Mouse (Mus musculus): ENCODE measurements at regions not wholly inside any gene's neighbourhood (a gene's known extent, or its start where the extent isn't known, plus 50 kb on each side); places are given as distances from the start of the nearest gene placed in this dataset.
"Not testable (repeated sequence)": the region's sequence is repeated elsewhere in the genome, so short reads cannot be mapped to it uniquely, and the experiment has no call there.

DNA sequence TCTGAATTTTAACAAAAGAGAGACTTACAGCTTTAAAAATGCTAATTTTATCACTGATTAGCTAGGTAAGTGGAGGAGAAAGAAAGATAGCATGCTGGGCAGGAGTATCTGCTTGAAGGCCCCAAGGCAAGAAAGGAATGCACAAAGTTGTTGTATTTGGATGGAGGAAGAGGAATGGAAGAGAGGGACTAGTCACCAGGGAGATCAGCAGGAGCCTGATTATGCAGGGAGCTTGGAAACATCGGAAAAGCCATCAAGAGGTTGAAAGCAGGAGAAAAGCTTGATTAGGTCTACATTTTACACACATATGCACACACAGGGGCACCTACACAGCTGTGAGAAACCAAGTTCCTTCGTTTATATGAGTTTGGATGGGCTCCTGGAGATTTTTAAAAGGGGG, 188.1 kb downstream of the Lyplal1 start:
- Histone ChIP-seq H3K9me3 (no peaks in the 10 kb centered on the region), H3K4me1 (replicated peaks) (no peaks in the 10 kb centered on the region), H3K9ac (no peak overlapping the region), H3K36me3 (no peaks in the 10 kb centered on the region), H3K4me2 (no peak overlapping the region), H3K4me3 (no peak overlapping the region), H3K27ac (0 out of 2 replicates have a peak overlapping the region, but pooled peaks have one; percentile 2), H3K27me3 (no peaks in the 10 kb centered on the region)
- WGBS = 16% methylated on average over 2 of the region's 2 CpGs
- ATAC-seq (ENCODE audit: low FRiP score) = no peak

DNA sequence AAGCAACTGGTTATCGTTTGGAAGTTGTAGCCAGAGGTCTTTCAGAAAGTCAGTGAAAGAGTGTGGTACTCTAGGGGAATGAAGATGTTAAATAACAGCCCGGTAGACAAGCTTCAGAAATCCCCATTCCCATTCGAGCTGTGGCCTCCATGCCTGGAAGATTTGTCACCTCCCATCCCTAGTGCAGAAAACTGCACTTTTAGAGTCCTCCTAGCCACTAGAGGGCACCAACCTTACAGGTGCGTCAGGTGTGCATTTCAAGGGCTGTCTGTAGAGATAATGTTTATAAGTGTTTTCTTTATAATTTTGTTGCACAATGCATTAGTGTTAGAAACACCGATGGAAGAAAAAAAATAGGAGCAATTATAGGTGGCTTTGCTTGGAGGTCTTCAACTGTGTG, 187.3 kb downstream of the Lyplal1 start:
- WGBS = 92% methylated on average over 5 of the region's 5 CpGs
- H3K9me3 ChIP-seq = no peaks in the 10 kb centered on the region
- ATAC-seq (ENCODE audit: low FRiP score) = no peak
- H3K4me3 ChIP-seq = no peak overlapping the region
- H3K4me1 ChIP-seq (replicated peaks) = no peaks in the 10 kb centered on the region
- no peak overlapping the region for H3K9ac ChIP-seq
- H3K4me2 ChIP-seq = no peak overlapping the region
- no peak overlapping the region for H3K27ac ChIP-seq
- no peaks in the 10 kb centered on the region for H3K27me3 ChIP-seq
- H3K36me3 ChIP-seq = no peaks in the 10 kb centered on the region

DNA sequence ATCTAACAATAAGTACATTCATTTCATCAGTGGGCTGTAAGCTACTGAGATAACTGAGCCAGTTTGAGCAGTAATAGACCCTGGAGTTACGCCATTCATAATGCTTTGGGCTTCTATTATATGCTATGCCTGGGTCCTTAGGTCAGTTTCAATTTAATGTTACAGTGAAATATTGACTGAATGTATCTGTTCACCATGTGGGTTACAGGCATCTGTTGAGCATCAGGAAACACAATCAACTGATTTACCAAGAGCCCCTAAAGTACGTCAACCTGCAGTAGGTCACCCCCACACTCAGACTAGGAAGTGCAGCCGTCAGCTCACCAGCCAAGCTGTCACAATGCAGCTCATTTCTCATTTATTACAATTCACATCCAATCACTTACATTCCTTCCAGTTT, 183.5 kb downstream of the Lyplal1 start:
- no peak overlapping the region for H3K4me3 ChIP-seq
- no peak overlapping the region for H3K27ac ChIP-seq
- no peaks in the 10 kb centered on the region for H3K36me3 ChIP-seq
- H3K27me3 ChIP-seq = no peaks in the 10 kb centered on the region
- H3K4me2 ChIP-seq = no peak overlapping the region
- no peaks in the 10 kb centered on the region for H3K4me1 ChIP-seq (replicated peaks)
- H3K9ac ChIP-seq = no peak overlapping the region
- no peak for ATAC-seq (ENCODE audit: low FRiP score)
- 79% methylated on average over 3 of the region's 3 CpGs for WGBS
- no peaks in the 10 kb centered on the region for H3K9me3 ChIP-seq

DNA sequence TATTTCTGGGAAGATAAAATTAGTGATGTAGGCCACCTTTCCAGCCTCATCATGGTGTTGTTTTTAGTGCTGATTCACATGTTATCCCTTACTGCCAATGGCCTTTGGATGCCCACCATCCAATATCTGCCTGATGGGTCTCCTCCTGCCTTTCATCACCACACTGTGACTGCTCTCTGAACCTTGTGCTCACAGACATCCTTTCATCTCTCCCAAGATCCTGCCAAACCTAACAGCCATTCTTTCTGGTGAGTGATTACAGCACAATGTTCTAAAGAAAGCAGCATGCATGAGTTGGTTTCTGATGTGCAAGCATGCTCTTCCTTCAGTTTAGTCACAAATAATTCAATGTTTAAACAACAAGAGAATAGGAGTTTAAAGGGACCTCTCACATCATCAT, 180.1 kb downstream of the Lyplal1 start:
- ATAC-seq (ENCODE audit: low FRiP score) = no peak
- Histone ChIP-seq H3K27me3 (no peaks in the 10 kb centered on the region), H3K27ac (no peak overlapping the region), H3K4me2 (no peak overlapping the region), H3K9ac (no peak overlapping the region), H3K4me3 (no peak overlapping the region), H3K9me3 (no peaks in the 10 kb centered on the region), H3K4me1 (replicated peaks) (no peaks in the 10 kb centered on the region), H3K36me3 (no peaks in the 10 kb centered on the region)

DNA sequence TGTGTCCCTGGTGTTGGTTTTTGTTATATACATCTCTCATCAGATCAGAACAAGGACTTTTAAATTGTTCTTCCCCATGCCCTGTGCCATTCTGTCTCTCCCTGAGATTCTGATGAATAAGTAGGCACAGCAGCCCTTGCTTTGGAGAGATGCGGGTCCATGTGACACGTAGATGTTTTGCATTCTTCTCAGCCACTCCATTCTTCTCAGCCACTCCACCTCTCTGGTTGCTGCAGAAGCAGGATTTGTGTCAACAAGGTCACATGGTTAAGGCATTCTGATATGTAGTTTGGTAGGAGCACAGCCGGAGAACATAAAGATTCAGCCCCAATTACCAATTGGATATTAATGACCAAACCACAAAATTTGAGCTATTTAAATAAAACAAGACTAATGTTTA, 177.2 kb downstream of the Lyplal1 start:
- Histone ChIP-seq H3K4me3 (no peak overlapping the region), H3K4me2 (no peak overlapping the region), H3K9me3 (no peaks in the 10 kb centered on the region), H3K36me3 (no peaks in the 10 kb centered on the region), H3K27me3 (no peaks in the 10 kb centered on the region), H3K27ac (no peak overlapping the region), H3K9ac (no peak overlapping the region), H3K4me1 (replicated peaks) (no peaks in the 10 kb centered on the region)
- ATAC-seq (ENCODE audit: low FRiP score) = no peak
- WGBS = 75% methylated on average over 3 of the region's 3 CpGs

DNA sequence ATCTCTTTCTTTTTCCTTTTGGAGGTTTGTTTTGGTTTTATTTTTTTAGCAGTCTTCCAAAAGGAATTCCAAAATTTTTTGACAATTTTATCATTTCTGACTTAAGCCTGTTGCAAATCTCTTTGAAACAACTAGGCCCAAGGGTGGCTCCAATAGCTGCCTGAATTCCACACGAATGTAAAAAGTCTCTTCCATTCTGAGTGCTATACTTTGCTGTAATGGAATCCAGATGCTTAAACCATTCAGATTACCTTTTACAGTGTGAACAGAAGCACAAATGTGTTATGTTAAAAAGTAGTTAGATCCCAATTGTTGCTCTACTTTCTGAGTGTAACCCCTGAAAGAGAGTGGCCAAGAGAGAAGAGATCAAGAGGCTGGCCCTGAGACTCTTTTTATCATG, 176.6 kb downstream of the Lyplal1 start:
- H3K4me1 ChIP-seq (replicated peaks) = no peaks in the 10 kb centered on the region
- H3K9me3 ChIP-seq = no peaks in the 10 kb centered on the region
- WGBS = 83% methylated on average over 1 of the region's 1 CpGs
- H3K4me3 ChIP-seq = no peak overlapping the region
- H3K27me3 ChIP-seq = no peaks in the 10 kb centered on the region
- no peak overlapping the region for H3K9ac ChIP-seq
- no peaks in the 10 kb centered on the region for H3K36me3 ChIP-seq
- H3K27ac ChIP-seq = no peak overlapping the region
- no peak overlapping the region for H3K4me2 ChIP-seq
- no peak for ATAC-seq (ENCODE audit: low FRiP score)

DNA sequence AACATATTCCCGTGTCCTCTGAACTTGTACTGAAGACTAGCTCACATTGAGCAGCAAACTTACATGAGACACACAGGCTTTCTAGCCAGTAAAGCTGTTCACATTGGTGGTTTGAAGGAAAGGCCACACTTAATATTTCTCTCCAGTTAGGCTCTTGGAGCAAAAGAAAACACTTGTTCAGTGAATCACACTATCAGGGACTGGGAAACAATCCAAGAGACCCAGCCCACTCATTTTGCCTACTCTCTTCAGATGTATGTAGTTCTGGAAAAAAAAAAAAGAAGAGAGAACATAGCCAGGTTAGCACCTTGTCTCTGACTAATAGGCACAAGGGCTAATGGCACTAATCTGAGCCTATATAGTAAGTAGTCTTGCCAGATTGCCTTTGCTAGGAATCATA, 165.9 kb downstream of the Lyplal1 start:
- ATAC-seq (ENCODE audit: low FRiP score) = no peak
- Histone ChIP-seq H3K4me3 (no peak overlapping the region), H3K4me1 (replicated peaks) (no peaks in the 10 kb centered on the region), H3K9ac (no peak overlapping the region), H3K27ac (no peak overlapping the region), H3K9me3 (no peaks in the 10 kb centered on the region), H3K27me3 (no peaks in the 10 kb centered on the region), H3K4me2 (no peak overlapping the region), H3K36me3 (no peaks in the 10 kb centered on the region)
- WGBS = 93% methylated on average over 1 of the region's 1 CpGs

DNA sequence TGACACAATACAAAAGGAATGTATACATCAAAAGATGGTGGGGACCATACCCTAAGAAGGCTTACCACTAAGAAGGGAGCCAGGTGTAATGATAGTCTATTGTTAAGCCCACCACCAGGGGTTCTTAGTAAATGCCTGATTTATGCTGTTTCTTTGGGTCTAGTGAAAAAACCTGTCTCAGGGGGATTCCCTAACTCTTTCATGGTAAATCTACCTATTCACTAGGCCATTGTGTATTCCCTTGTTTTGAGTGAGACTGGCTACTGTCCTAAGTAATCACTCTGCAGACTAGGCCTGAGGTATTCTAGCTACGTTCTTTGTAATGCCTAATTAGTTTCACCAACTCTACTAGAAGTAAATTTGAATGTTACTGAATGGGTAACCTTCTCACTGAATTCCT, 161.3 kb downstream of the Lyplal1 start:
- not testable (repeated sequence) for H3K4me1 ChIP-seq (replicated peaks); H3K4me2 ChIP-seq; H3K27me3 ChIP-seq; H3K4me3 ChIP-seq; H3K36me3 ChIP-seq; H3K27ac ChIP-seq; H3K9me3 ChIP-seq; ATAC-seq (ENCODE audit: low FRiP score); H3K9ac ChIP-seq
- WGBS = 32% methylated on average over 1 of the region's 1 CpGs

DNA sequence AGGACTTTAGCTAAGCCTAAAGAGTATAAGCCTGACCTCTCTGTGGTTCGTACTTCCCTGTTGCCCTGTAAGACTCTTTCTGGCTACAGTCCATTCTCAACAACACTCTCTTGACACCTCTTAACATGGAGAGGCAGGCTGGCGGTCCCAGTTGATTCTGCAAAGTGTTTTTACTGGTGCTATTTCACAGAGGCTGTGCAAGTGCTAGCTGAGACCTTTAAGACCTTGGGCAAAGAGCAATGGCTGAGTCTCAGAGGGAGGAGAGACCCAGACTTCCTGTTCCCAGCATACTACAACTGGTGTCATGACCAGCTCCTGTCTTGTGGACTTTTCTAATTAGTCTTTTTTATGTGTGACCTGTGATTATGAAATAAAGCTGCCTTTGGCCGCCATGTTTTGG, 159.6 kb downstream of the Lyplal1 start:
- H3K27me3 ChIP-seq = no peaks in the 10 kb centered on the region
- H3K36me3 ChIP-seq = no peaks in the 10 kb centered on the region
- WGBS = 87% methylated on average over 3 of the region's 3 CpGs
- no peak overlapping the region for H3K4me2 ChIP-seq
- ATAC-seq (ENCODE audit: low FRiP score) = no peak
- no peak overlapping the region for H3K4me3 ChIP-seq
- no peak overlapping the region for H3K27ac ChIP-seq
- H3K4me1 ChIP-seq (replicated peaks) = peaks cover 4% of the 10 kb centered on the region; the same call in 1 of the 2 replicates
- no peak overlapping the region for H3K9ac ChIP-seq
- H3K9me3 ChIP-seq = no peaks in the 10 kb centered on the region

DNA sequence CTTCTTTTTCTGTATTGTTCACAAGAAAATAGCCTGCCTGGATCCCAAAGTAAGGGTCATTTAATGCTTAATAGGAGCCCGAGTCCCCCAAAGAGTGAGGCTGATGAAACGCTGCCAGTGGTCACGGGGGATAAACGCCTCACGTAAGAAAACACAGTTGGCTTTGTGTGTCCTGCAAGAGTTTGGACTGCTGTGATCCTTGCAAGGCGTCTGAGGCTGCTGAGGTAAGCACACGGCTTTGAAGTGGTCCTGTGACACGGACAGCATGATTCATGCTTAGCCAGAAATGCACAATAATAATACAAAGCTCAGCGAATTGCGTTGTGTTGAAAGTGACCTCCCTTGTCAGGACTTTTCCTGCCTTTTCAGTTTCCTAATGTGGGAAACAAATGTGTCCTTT, 158.8 kb downstream of the Lyplal1 start:
- H3K4me1 ChIP-seq (replicated peaks) = peaks cover 4% of the 10 kb centered on the region; the same call in 1 of the 2 replicates
- H3K9me3 ChIP-seq = no peaks in the 10 kb centered on the region
- no peak overlapping the region for H3K9ac ChIP-seq
- WGBS = 55% methylated on average over 10 of the region's 10 CpGs
- no peak overlapping the region for H3K27ac ChIP-seq
- no peak for ATAC-seq (ENCODE audit: low FRiP score)
- H3K27me3 ChIP-seq = no peaks in the 10 kb centered on the region
- H3K36me3 ChIP-seq = no peaks in the 10 kb centered on the region
- no peak overlapping the region for H3K4me3 ChIP-seq
- H3K4me2 ChIP-seq = no peak overlapping the region

DNA sequence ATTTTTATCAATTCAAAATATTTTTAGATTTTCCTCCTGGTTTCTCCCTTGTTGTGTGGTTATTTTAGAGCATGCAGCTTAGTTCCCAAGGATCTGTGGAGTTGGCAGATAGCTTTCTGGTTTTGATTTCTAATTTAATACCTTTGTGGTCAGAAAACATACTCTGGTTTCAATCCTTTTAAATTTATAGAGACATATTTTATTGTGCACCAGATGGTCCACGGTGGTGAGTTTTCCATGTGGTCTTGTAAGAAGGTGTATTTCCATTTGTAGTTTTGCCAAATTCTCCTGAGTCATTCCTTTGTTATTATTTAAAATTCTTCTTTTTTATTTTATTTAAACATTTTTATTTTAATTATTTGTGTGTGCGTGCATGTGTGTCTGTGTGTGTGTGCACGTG, 154.5 kb downstream of the Lyplal1 start:
- Histone ChIP-seq H3K27ac (no peak overlapping the region), H3K9me3 (no peaks in the 10 kb centered on the region), H3K4me1 (replicated peaks) (peaks cover 4% of the 10 kb centered on the region; the same call in 1 of the 2 replicates), H3K27me3 (no peaks in the 10 kb centered on the region), H3K4me2 (no peak overlapping the region), H3K9ac (no peak overlapping the region), H3K4me3 (no peak overlapping the region), H3K36me3 (no peaks in the 10 kb centered on the region)
- WGBS = 95% methylated on average over 3 of the region's 3 CpGs
- ATAC-seq (ENCODE audit: low FRiP score) = no peak

DNA sequence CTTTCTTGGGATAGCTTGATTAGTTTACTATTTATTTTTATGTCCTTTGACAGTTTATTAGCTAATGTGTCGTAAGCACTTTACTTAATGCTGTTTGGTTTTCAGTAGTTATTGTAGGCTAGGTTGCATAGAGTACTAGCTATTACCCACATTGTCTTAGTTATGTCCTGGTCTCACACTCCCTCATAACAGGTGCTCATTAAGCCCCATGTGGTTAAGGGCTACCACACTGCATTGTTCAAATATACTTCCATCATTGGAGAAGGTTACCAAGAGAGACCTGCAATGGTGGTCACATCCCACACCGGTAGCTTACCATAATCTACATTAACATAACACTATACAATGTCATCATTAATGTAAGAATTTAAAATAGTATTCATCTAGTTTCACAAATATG, 153.3 kb downstream of the Lyplal1 start:
- H3K4me2 ChIP-seq = no peak overlapping the region
- no peaks in the 10 kb centered on the region for H3K4me1 ChIP-seq (replicated peaks)
- H3K27me3 ChIP-seq = no peaks in the 10 kb centered on the region
- 97% methylated on average over 2 of the region's 2 CpGs for WGBS
- no peaks in the 10 kb centered on the region for H3K9me3 ChIP-seq
- no peak overlapping the region for H3K9ac ChIP-seq
- H3K27ac ChIP-seq = no peak overlapping the region
- H3K36me3 ChIP-seq = no peaks in the 10 kb centered on the region
- H3K4me3 ChIP-seq = no peak overlapping the region
- no peak for ATAC-seq (ENCODE audit: low FRiP score)

DNA sequence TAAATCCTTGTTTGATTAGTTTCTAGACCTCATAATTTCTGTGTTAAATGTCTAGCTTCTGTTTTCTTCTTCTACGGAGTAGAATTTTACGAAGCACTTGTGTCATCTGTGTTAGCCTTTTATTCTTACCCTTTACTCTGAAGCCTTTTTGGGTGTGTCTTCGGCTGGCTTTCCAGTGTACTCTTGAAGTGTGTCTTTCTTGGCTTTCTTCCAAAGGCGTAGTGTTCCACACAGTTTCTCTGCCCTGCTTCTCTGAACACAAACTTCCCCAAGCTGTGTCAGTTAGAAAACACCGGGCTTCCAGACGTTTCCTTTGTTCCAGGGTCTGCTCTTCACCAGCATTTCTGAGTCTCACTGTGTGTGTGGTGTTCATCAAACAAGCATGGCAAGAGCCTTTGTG, 152.7 kb downstream of the Lyplal1 start:
- H3K27me3 ChIP-seq = no peaks in the 10 kb centered on the region
- H3K9me3 ChIP-seq = no peaks in the 10 kb centered on the region
- 0 out of 2 replicates have a peak, but pooled peaks cover 3% of the 10 kb centered on the region for H3K4me1 ChIP-seq (replicated peaks)
- no peak for ATAC-seq (ENCODE audit: low FRiP score)
- WGBS = 63% methylated on average over 6 of the region's 6 CpGs
- no peaks in the 10 kb centered on the region for H3K36me3 ChIP-seq
- no peak overlapping the region for H3K9ac ChIP-seq
- H3K4me3 ChIP-seq = no peak overlapping the region
- H3K4me2 ChIP-seq = no peak overlapping the region
- no peak overlapping the region for H3K27ac ChIP-seq

DNA sequence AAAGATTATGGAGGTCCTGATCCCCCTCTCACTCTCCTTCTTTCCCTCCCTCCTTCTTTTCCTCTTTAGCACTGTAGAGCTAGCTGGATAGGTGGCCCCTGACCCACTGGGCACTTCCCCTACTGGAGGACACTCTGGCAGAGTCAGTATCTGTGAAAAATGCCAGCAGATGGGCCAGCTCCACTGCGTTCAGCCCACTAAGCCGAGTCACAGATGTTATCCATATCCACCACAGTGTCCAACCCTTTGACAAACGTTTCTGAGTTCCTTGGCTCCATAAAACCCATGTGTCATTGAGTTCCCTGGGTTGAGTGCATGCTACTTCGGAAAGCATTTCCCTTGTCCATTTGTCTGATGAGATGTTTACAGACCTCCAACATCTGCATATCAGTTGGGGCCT, 149.9 kb downstream of the Lyplal1 start:
- 0 out of 2 replicates have a peak, but pooled peaks cover 4% of the 10 kb centered on the region for H3K4me1 ChIP-seq (replicated peaks)
- no peak overlapping the region for H3K4me2 ChIP-seq
- H3K27ac ChIP-seq = no peak overlapping the region
- WGBS = 88% methylated on average over 4 of the region's 4 CpGs
- no peak for ATAC-seq (ENCODE audit: low FRiP score)
- H3K9ac ChIP-seq = no peak overlapping the region
- no peak overlapping the region for H3K4me3 ChIP-seq
- H3K27me3 ChIP-seq = no peaks in the 10 kb centered on the region
- H3K9me3 ChIP-seq = no peaks in the 10 kb centered on the region
- H3K36me3 ChIP-seq = no peaks in the 10 kb centered on the region

All from hindbrain, embryonic 13.5 days (tissue).